In the genomic region with DNA sequence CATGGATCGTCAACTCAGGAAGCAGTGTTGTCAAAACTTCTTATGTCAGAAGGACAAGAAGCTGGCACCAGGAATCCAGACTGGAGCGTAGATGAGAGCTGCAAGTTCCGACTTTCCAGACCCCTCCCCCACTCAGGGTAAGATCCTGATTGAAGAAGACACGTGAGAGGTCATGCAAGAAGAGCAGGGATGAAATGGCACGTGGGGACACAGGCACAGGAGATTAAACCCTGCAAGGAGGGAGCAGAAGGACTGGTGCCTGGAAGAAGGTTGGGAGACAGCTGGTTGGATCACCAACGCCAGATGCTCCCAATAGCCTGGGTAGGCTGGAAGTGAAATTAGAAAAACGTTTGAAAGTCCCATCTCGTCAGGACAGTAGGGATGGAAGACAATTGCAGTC, we compare ENCODE assay signal across 13 mouse cellular contexts.
"Had no signal": no experiment of that assay in that cellular context is flagged by ENCODE, and none has a peak within 500 bp of the region (broad histone marks: within the 10 kb centered on the region; RNA-seq: fewer than 3 reads in every experiment).

No protein-coding gene starts in this region.

- H3K27ac ChIP-seq: layer of hippocampus, adult 2 months; limb, embryonic 10.5 days; liver, embryonic 15.5 days; neural tube, embryonic 15.5 days had no signal

- H3K4me1 ChIP-seq: liver, embryonic 15.5 days had no signal

- H3K4me3 ChIP-seq: layer of hippocampus, adult 2 months; limb, embryonic 10.5 days; liver, embryonic 15.5 days; myocyte; neural tube, embryonic 15.5 days had no signal

- H3K27me3 ChIP-seq: neural tube, embryonic 15.5 days had no signal

- DNase-seq: kidney, adult 18-20 months; kidney, postnatal 10 days; kidney, postnatal 4 days; lung, adult 2 months; lung, postnatal 4 days; right cerebral cortex, adult 18-20 months; right cerebral cortex, postnatal 25 days; thymus, postnatal 4 days had no signal
